Mouse (Mus musculus): ENCODE measurements around the gene Lrrc8b. TPM values are rescaled to one million over a fixed set of nuclear protein-coding genes. Genes with fewer than 3 reads are reported as not detected.
A peak's percentile ranks its signal among the peaks of the same experiment; 100 is the strongest.

Gene Lrrc8b
- total RNA-seq (2021), result 10 to 100 TPM; 93.0 to 96.3 TPM
- long read RNA-seq, full-length matches to known transcripts, result 2 of 22 reads
- long read RNA-seq, partial matches to known transcripts, result 15 of 22 reads
- long read RNA-seq, other reads (novel, unspliced or antisense), result 5 of 22 reads

- peak; percentile 85 to 87 for DNase-seq (ENCODE audit: low spot score in 2 of 2)
Measured at GRCm38 (mm10) chr5:105415198-105415791, at the start of gene Lrrc8b. Gene Lrrc8b, plus strand, starts transcription at chr5:105415775.

GRCm38 (mm10) chr5:105381482-105381881, 34.1 kb upstream of the Lrrc8b start:
- DNase-seq (ENCODE audit: low spot score in 2 of 2), result no peak

GRCm38 (mm10) chr5:105390346-105390745, 25.2 kb upstream of the Lrrc8b start:
- no peak for DNase-seq (ENCODE audit: low spot score in 2 of 2)

GRCm38 (mm10) chr5:105393731-105394130, 21.8 kb upstream of the Lrrc8b start:
- no peak for DNase-seq (ENCODE audit: low spot score in 2 of 2)

- no peak for DNase-seq (ENCODE audit: low spot score in 2 of 2)
Measured at GRCm38 (mm10) chr5:105395188-105395587, 20.4 kb upstream of the Lrrc8b start.

GRCm38 (mm10) chr5:105398966-105399365, 16.6 kb upstream of the Lrrc8b start:
- no peak for DNase-seq (ENCODE audit: low spot score in 2 of 2)

GRCm38 (mm10) chr5:105399631-105400423, 15.7 kb upstream of the Lrrc8b start:
- peak; percentile 83 to 85 for DNase-seq (ENCODE audit: low spot score in 2 of 2)

- peak; percentile 30 to 40 for DNase-seq (ENCODE audit: low spot score in 2 of 2)
Measured at GRCm38 (mm10) chr5:105400424-105401375, 14.9 kb upstream of the Lrrc8b start.

GRCm38 (mm10) chr5:105401536-105401935, 14.0 kb upstream of the Lrrc8b start:
- no peak for DNase-seq (ENCODE audit: low spot score in 2 of 2)

- DNase-seq (ENCODE audit: low spot score in 2 of 2), result peak; percentile 89
Measured at GRCm38 (mm10) chr5:105404961-105405360, 10.6 kb upstream of the Lrrc8b start.

GRCm38 (mm10) chr5:105407661-105408060, 7.9 kb upstream of the Lrrc8b start:
- DNase-seq (ENCODE audit: low spot score in 2 of 2), result no peak

- DNase-seq (ENCODE audit: low spot score in 2 of 2), result no peak
Measured at GRCm38 (mm10) chr5:105409092-105409491, 6.5 kb upstream of the Lrrc8b start.

GRCm38 (mm10) chr5:105410521-105411293, 4.9 kb upstream of the Lrrc8b start:
- no peak for DNase-seq (ENCODE audit: low spot score in 2 of 2)

GRCm38 (mm10) chr5:105411294-105411570, 4.3 kb upstream of the Lrrc8b start:
- no peak for DNase-seq (ENCODE audit: low spot score in 2 of 2)

GRCm38 (mm10) chr5:105411768-105412167, 3.8 kb upstream of the Lrrc8b start:
- no peak for DNase-seq (ENCODE audit: low spot score in 2 of 2)

- no peak for DNase-seq (ENCODE audit: low spot score in 2 of 2)
Measured at GRCm38 (mm10) chr5:105412634-105413033, 2.9 kb upstream of the Lrrc8b start.

- no peak for DNase-seq (ENCODE audit: low spot score in 2 of 2)
Measured at GRCm38 (mm10) chr5:105414341-105415120, 1.0 kb upstream of the Lrrc8b start.

GRCm38 (mm10) chr5:105415951-105416675, 538 bp downstream of the Lrrc8b start:
- no peak for DNase-seq (ENCODE audit: low spot score in 2 of 2)

- DNase-seq (ENCODE audit: low spot score in 2 of 2), result no peak
Measured at GRCm38 (mm10) chr5:105417217-105417616, 1.6 kb downstream of the Lrrc8b start.
